Mouse (Mus musculus): ENCODE data around the gene Baiap2l1.

Gene Baiap2l1

GRCm38 (mm10) chr5:144357881-144358591, at the start of gene Baiap2l1:
Baiap2l1 (minus strand) TSS chr5:144358112.
- peak; percentile 99 for DNase-seq

- no peak for DNase-seq
Observed at GRCm38 (mm10) chr5:144406256-144406655, 48.3 kb upstream of the Baiap2l1 start.

GRCm38 (mm10) chr5:144400821-144401220, 42.9 kb upstream of the Baiap2l1 start:
- DNase-seq, result no peak

GRCm38 (mm10) chr5:144397566-144397965, 39.7 kb upstream of the Baiap2l1 start:
- DNase-seq, result no peak

GRCm38 (mm10) chr5:144394142-144394541, 36.2 kb upstream of the Baiap2l1 start:
- no peak for DNase-seq

- no peak for DNase-seq
Observed at GRCm38 (mm10) chr5:144387851-144388250, 29.9 kb upstream of the Baiap2l1 start.

- no peak for DNase-seq
Observed at GRCm38 (mm10) chr5:144383936-144384335, 26.0 kb upstream of the Baiap2l1 start.

- DNase-seq, result no peak
Observed at GRCm38 (mm10) chr5:144381782-144382181, 23.9 kb upstream of the Baiap2l1 start.

GRCm38 (mm10) chr5:144380689-144381088, 22.8 kb upstream of the Baiap2l1 start:
- no peak for DNase-seq

- DNase-seq, result no peak
Observed at GRCm38 (mm10) chr5:144379431-144379830, 21.5 kb upstream of the Baiap2l1 start.

GRCm38 (mm10) chr5:144372885-144373284, 15.0 kb upstream of the Baiap2l1 start:
- DNase-seq, result peak; percentile 94

GRCm38 (mm10) chr5:144372177-144372576, 14.3 kb upstream of the Baiap2l1 start:
- DNase-seq, result no peak

- peak; percentile 86 for DNase-seq
Observed at GRCm38 (mm10) chr5:144370986-144371385, 13.1 kb upstream of the Baiap2l1 start.

- DNase-seq, result peak; percentile 95
Observed at GRCm38 (mm10) chr5:144368661-144369205, 10.8 kb upstream of the Baiap2l1 start.

- peak; percentile 86 for DNase-seq
Observed at GRCm38 (mm10) chr5:144366551-144366950, 8.6 kb upstream of the Baiap2l1 start.

- DNase-seq, result peak; percentile 48
Observed at GRCm38 (mm10) chr5:144364680-144365357, 6.9 kb upstream of the Baiap2l1 start.

GRCm38 (mm10) chr5:144360346-144360745, 2.4 kb upstream of the Baiap2l1 start:
- peak; percentile 84 for DNase-seq

GRCm38 (mm10) chr5:144359886-144360285, 2.0 kb upstream of the Baiap2l1 start:
- DNase-seq, result peak; percentile 75

- DNase-seq, result no peak
Observed at GRCm38 (mm10) chr5:144358592-144358917, 643 bp upstream of the Baiap2l1 start.

GRCm38 (mm10) chr5:144357551-144357880, 396 bp downstream of the Baiap2l1 start:
- no peak for DNase-seq

GRCm38 (mm10) chr5:144356776-144357455, 996 bp downstream of the Baiap2l1 start:
- DNase-seq, result peak; percentile 87

GRCm38 (mm10) chr5:144352250-144353047, 5.5 kb downstream of the Baiap2l1 start:
- peak; percentile 25 for DNase-seq

GRCm38 (mm10) chr5:144351185-144351584, 6.7 kb downstream of the Baiap2l1 start:
- peak; percentile 15 for DNase-seq

All from heart, adult 11 months (tissue).